Mouse (Mus musculus) kidney, embryonic 16.5 days (tissue): ENCODE measurements around the gene Adnp. TPM values are rescaled to one million over a fixed set of nuclear protein-coding genes. Genes with fewer than 3 reads are reported as not detected.
A peak's percentile ranks its signal among the peaks of the same experiment; 100 is the strongest.

Experiments used
- ATAC-seq: fragments of 200-750 bp; cut with Nextera tagmentation; 2 replicates; pipeline ENCODE4 v1.8.0; 2017; ENCODE audit warnings: moderate TSS enrichment; ENCODE audit not compliant: low FRiP score, low TSS enrichment
- H3K27ac ChIP-seq: fragments of 300-500 bp; sonication (generic); 2 replicates; pipeline ENCODE4 v1.5.1; 2014; ENCODE audit warnings: low read length
- H3K27me3 ChIP-seq: fragments of 300-500 bp; sonication (generic); 2 replicates; pipeline ENCODE4 v1.6.1; 2014; ENCODE audit warnings: low read length, control low read depth, mixed read lengths; ENCODE audit not compliant: insufficient read depth
- H3K36me3 ChIP-seq: fragments of 300-500 bp; sonication (generic); 2 replicates; pipeline ENCODE4 v1.6.1; 2014; ENCODE audit warnings: low read length, control low read depth, mixed read lengths; ENCODE audit not compliant: insufficient read depth
- H3K4me1 ChIP-seq: fragments of 300-500 bp; sonication (generic); 2 replicates; pipeline ENCODE4 v1.6.1; 2014; ENCODE audit warnings: low read length, control low read depth, mixed read lengths; ENCODE audit not compliant: insufficient read depth
- H3K4me2 ChIP-seq: fragments of 300-500 bp; sonication (generic); replicated peaks from 2 replicates; pipeline ENCODE4 v1.6.1; 2014; ENCODE audit warnings: low read depth, low read length
- H3K4me3 ChIP-seq: fragments of 300-500 bp; sonication (generic); 2 replicates; pipeline ENCODE4 v1.5.1; 2014; ENCODE audit warnings: mild to moderate bottlenecking, low read length
- H3K9ac ChIP-seq: fragments of 300-500 bp; sonication (generic); replicated peaks from 2 replicates; pipeline ENCODE4 v1.6.1; 2014; ENCODE audit warnings: low read length
- H3K9me3 ChIP-seq: fragments of 300-500 bp; sonication (generic); 2 replicates; pipeline ENCODE4 v1.6.1; 2016; ENCODE audit warnings: low read length, control low read depth
- WGBS: fragments of 180-500 bp; shearing (Covaris S2); extraction: QIAGEN DNeasy Blood & Tissue Kit; methylation state at CpG from one replicate; pipeline ENCODE4 v1.1.7; 2014; 5-methylcytosine and 5-hydroxymethylcytosine counted together
- polyA plus RNA-seq: library from polyadenylated mRNA; unstranded; fragments of >200 nt; fragmentation: Nextera tagmentation; extraction: Ambion mirVana; gene quantifications from 2 replicates; pipeline ENCODE4 v1.2.1, GENCODE M21; 2015

Adnp gene
- polyA plus RNA-seq, 1 experiment from 2014 or later, result 1.3 TPM

GRCm38 (mm10) chr2:168191856-168192255 lies 15.1 kb downstream of the Adnp start:
- Histone ChIP-seq H3K4me1 (peaks cover 39% of the 10 kb centered on the region), H3K36me3 (peaks cover 20% of the 10 kb centered on the region), H3K9me3 (no peaks in the 10 kb centered on the region), H3K27ac (no peak overlapping the region), H3K9ac (no peak overlapping the region), H3K4me3 (no peak overlapping the region), H3K27me3 (no peaks in the 10 kb centered on the region), H3K4me2 (no peak overlapping the region)
- 86% methylated on average over 2 of the region's 2 CpGs for WGBS
- no peak for ATAC-seq

- H3K9ac ChIP-seq, result no peak overlapping the region
- 53% methylated on average over 7 of the region's 7 CpGs for WGBS
- no peak for ATAC-seq
- H3K4me2 ChIP-seq, result no peak overlapping the region
- H3K36me3 ChIP-seq, result peaks cover 27% of the 10 kb centered on the region
- no peaks in the 10 kb centered on the region for H3K4me1 ChIP-seq
- H3K27ac ChIP-seq, result no peak overlapping the region
- no peaks in the 10 kb centered on the region for H3K9me3 ChIP-seq
- H3K4me3 ChIP-seq, result no peak overlapping the region
- H3K27me3 ChIP-seq, result no peaks in the 10 kb centered on the region
Observed at GRCm38 (mm10) chr2:168175946-168176345, 31.0 kb downstream of the Adnp start.

DNA sequence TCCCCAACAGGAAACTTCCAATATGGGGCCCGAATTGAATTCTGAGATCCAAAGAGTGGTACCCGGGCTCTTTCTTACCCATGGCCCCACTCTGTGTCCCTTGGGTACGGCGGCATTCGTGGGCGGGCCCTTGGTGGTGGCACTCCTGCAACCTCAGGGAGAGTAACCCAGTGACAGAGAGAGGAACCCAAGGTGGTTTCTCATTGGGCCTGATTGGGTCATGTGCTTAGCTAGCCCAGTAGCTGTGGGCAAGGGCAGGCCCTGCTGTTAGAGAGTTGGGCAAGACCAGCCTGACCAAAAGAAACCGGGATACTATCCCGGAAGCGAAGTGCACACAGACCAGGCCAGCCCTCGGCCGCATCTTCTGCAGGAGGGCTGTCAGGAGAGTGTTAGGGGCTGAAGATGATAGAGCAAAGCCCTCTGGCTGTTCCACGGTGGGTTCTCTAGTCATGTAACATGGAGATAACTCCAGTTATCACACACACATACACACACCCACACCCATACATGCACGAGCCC lies 36.7 kb downstream of the Adnp start:
- peak overlapping the region; percentile 96 for H3K27ac ChIP-seq
- peaks cover 42% of the 10 kb centered on the region for H3K4me1 ChIP-seq
- H3K4me3 ChIP-seq, result peak overlapping the region; percentile 36
- no peaks in the 10 kb centered on the region for H3K9me3 ChIP-seq
- H3K4me2 ChIP-seq, result peak overlapping the region; percentile 51
- WGBS, result 8% methylated on average over 13 of the region's 13 CpGs
- no peaks in the 10 kb centered on the region for H3K27me3 ChIP-seq
- H3K36me3 ChIP-seq, result 0 out of 2 replicates have a peak, but pooled peaks cover 5% of the 10 kb centered on the region
- H3K9ac ChIP-seq, result peak overlapping the region; percentile 50
- peak; percentile 85 for ATAC-seq

GRCm38 (mm10) chr2:168169800-168170113 lies 37.2 kb downstream of the Adnp start:
- Histone ChIP-seq H3K4me2 (peak overlapping the region; percentile 51), H3K27me3 (no peaks in the 10 kb centered on the region), H3K36me3 (0 out of 2 replicates have a peak, but pooled peaks cover 2% of the 10 kb centered on the region), H3K4me3 (peak overlapping the region; percentile 36), H3K9ac (peak overlapping the region; percentile 50), H3K4me1 (peaks cover 42% of the 10 kb centered on the region), H3K27ac (peak overlapping the region; percentile 96), H3K9me3 (no peaks in the 10 kb centered on the region)
- WGBS, result 3% methylated on average over 9 of the region's 9 CpGs
- peak; percentile 52 for ATAC-seq

- Histone ChIP-seq H3K36me3 (0 out of 2 replicates have a peak, but pooled peaks cover 2% of the 10 kb centered on the region), H3K27me3 (no peaks in the 10 kb centered on the region), H3K27ac (peak overlapping the region; percentile 96), H3K4me2 (peak overlapping the region; percentile 51), H3K9me3 (no peaks in the 10 kb centered on the region), H3K9ac (peak overlapping the region; percentile 50), H3K4me1 (peaks cover 42% of the 10 kb centered on the region), H3K4me3 (no peak overlapping the region; the same call in 1 of the 2 replicates)
- ATAC-seq, result peak; percentile 84
- 42% methylated on average over 9 of the region's 9 CpGs for WGBS
Observed at GRCm38 (mm10) chr2:168168892-168169799, 37.8 kb downstream of the Adnp start.

DNA sequence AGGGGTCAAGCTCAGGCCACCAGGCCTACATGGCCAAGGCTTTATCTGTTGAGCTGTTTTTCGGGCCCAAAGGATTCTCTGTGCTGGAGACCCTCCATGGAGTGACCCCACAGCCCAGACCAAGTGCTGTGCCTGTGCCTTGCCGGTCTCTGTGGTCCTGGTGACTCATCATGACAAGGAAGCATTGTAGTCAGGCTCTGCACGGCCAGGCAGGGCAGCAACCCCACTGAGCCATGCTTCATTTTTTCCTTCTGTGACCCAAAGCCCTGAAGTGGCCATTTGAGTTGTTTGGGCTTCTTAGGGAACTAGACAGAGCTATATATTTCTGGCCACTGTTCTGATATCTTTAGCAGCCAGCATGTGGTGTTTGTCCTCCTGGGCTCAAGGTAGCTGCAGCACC lies 39.1 kb downstream of the Adnp start:
- H3K4me3 ChIP-seq, result no peak overlapping the region
- H3K4me2 ChIP-seq, result no peak overlapping the region
- H3K9ac ChIP-seq, result no peak overlapping the region
- H3K36me3 ChIP-seq, result 0 out of 2 replicates have a peak, but pooled peaks cover 2% of the 10 kb centered on the region
- no peak overlapping the region for H3K27ac ChIP-seq
- H3K27me3 ChIP-seq, result no peaks in the 10 kb centered on the region
- 59% methylated on average over 3 of the region's 3 CpGs for WGBS
- ATAC-seq, result no peak
- H3K9me3 ChIP-seq, result no peaks in the 10 kb centered on the region
- H3K4me1 ChIP-seq, result peaks cover 42% of the 10 kb centered on the region

DNA sequence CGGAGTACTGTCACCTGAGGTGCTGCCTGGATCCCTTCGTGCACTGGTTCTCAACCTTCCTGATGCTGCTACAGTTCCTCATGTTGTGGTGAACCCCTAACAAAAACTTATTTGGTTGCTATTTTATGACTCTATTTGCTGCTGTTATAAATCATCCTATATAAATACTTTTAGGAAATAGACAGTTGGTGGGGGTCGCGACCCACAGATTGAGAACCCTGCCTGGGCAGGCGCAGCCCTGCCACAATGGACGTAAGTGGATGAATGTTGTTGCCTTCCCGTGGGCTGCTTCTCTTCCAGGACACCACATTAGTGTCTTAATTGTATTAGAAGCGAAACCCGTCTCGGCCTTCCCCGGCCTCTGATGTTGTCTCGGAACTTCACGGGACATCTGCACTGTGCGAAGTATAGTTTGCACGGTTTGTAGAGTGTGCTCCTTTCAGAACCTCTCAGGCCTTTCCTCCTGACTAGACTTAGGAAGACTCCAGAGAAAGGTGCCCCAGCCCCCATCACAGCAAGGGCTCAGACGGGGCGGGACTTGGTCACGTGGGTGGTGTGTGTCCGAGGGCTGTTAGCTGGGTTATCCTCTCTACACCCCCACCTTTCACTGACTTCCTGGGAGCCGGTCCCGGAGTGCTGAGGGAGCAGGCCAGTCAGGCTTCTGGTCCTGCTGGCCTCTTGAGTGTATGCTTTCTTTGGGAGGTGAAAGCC lies 40.0 kb downstream of the Adnp start:
- H3K27ac ChIP-seq, result peak overlapping the region; percentile 53; the same call in 1 of the 2 replicates
- WGBS, result 42% methylated on average over 21 of the region's 21 CpGs
- no peaks in the 10 kb centered on the region for H3K27me3 ChIP-seq
- H3K9ac ChIP-seq, result peak overlapping the region; percentile 44
- no peaks in the 10 kb centered on the region for H3K9me3 ChIP-seq
- no peak for ATAC-seq
- H3K4me2 ChIP-seq, result peak overlapping the region; percentile 13; the same call in 1 of the 2 replicates
- H3K4me1 ChIP-seq, result peaks cover 47% of the 10 kb centered on the region
- H3K36me3 ChIP-seq, result no peaks in the 10 kb centered on the region
- H3K4me3 ChIP-seq, result no peak overlapping the region

DNA sequence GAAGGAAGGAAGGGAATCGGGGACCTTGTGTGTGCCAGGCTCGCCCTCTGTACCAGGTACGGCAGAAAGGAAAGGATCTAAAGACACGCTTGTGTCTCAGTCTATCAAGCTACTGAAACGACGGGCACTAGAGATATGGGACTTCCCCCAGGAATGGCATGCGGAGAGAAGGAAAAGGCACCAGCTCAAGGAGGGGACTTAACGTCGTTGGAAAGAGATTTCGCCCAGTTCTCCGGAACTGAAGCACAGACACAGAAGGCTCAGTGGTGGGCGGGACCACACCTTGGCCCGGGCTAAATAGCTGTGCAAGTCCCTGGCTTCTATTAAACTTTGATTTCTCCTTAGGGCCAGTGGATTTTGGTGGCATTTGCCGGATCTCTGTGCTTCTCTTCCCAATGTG lies 44.9 kb downstream of the Adnp start:
- peak overlapping the region; percentile 50 for H3K9ac ChIP-seq
- WGBS, result 11% methylated on average over 14 of the region's 14 CpGs
- peaks cover 44% of the 10 kb centered on the region for H3K4me1 ChIP-seq
- ATAC-seq, result no peak
- H3K27me3 ChIP-seq, result no peaks in the 10 kb centered on the region
- peak overlapping the region; percentile 27; the same call in 1 of the 2 replicates for H3K27ac ChIP-seq
- H3K9me3 ChIP-seq, result no peaks in the 10 kb centered on the region
- peak overlapping the region; percentile 36 for H3K4me3 ChIP-seq
- no peaks in the 10 kb centered on the region for H3K36me3 ChIP-seq
- peak overlapping the region; percentile 56 for H3K4me2 ChIP-seq

- ATAC-seq, result 0 out of 2 replicates have a peak, but pooled peaks have one; percentile 9
- WGBS, result 6% methylated on average over 10 of the region's 11 CpGs
- Histone ChIP-seq H3K36me3 (no peaks in the 10 kb centered on the region), H3K27ac (peak overlapping the region; percentile 27; the same call in 1 of the 2 replicates), H3K4me3 (peak overlapping the region; percentile 36), H3K9ac (peak overlapping the region; percentile 50), H3K4me1 (peaks cover 40% of the 10 kb centered on the region), H3K9me3 (no peaks in the 10 kb centered on the region), H3K4me2 (peak overlapping the region; percentile 56), H3K27me3 (no peaks in the 10 kb centered on the region)
Observed at GRCm38 (mm10) chr2:168161514-168161971, 45.4 kb downstream of the Adnp start.
